Mouse (Mus musculus): ENCODE measurements around the gene Brpf3. TPM values are rescaled to one million over a fixed set of nuclear protein-coding genes. Genes with fewer than 3 reads are reported as not detected.
A peak's percentile ranks its signal among the peaks of the same experiment; 100 is the strongest.

Gene Brpf3
- polyA plus RNA-seq, 1 experiment from 2014 or later: 6.0 TPM

DNA sequence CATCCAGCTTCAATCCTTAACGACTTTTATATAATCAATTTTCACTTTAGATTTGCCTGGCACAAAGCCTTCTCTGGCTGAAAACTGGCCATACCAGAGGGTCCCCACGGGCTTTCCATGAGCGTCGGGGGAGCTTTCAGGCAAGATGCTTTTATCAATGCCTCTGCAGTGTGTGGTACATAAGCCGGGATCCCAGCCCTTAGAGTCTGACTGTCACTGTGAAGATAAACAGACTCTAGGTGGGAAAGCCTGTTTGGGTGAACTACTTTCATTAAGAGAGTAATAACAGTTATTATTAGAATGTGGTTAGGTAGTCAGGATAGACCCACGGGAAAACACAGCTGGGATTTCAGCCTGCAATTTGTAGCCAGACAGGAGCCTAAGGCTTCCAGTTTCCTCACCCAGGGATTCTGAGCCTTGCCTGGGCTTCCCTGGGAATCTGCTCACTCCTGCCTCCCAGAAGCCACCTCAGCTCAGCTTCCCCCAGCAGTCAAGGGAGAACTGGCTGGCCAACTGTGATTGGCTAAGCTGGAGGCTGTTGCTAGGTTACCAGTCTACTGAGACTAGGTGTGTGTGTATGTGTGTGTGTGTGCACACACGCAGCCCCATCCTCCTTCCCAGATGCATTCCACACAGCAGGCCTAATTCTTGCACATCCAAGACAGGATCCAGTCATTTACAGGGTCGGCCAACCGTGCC, 68.7 kb downstream of the Brpf3 start:
- no peak overlapping the region for H3K4me3 ChIP-seq (ENCODE audit: control insufficient read depth in 1 of 2, insufficient read depth in 1 of 2, low read depth in 1 of 2, low read length in 2 of 2)
- no peak overlapping the region for H3K9ac ChIP-seq (ENCODE audit: low read length)
- no peaks in the 10 kb centered on the region for H3K36me3 ChIP-seq (ENCODE audit: control insufficient read depth, insufficient read depth, low read length)
- H3K27me3 ChIP-seq (ENCODE audit: control insufficient read depth, insufficient read depth, low read length): no peaks in the 10 kb centered on the region
- 43% methylated on average over 9 of the region's 9 CpGs for WGBS
- H3K4me2 ChIP-seq (ENCODE audit: low read length): no peak overlapping the region
- no peak for ATAC-seq (ENCODE audit: insufficient number of reproducible peaks, insufficient read depth, low FRiP score, low read depth)
- H3K27ac ChIP-seq (replicated peaks in 1 of 2; ENCODE audit: control insufficient read depth in 1 of 2, insufficient read depth in 1 of 2, low read depth in 2 of 2, low read length in 2 of 2): no peak overlapping the region
- H3K4me1 ChIP-seq (ENCODE audit: control insufficient read depth in 2 of 2, insufficient read depth in 2 of 2, low read length in 2 of 2): no peaks in the 10 kb centered on the region
- H3K9me3 ChIP-seq (ENCODE audit: control insufficient read depth, low read length): no peaks in the 10 kb centered on the region

DNA sequence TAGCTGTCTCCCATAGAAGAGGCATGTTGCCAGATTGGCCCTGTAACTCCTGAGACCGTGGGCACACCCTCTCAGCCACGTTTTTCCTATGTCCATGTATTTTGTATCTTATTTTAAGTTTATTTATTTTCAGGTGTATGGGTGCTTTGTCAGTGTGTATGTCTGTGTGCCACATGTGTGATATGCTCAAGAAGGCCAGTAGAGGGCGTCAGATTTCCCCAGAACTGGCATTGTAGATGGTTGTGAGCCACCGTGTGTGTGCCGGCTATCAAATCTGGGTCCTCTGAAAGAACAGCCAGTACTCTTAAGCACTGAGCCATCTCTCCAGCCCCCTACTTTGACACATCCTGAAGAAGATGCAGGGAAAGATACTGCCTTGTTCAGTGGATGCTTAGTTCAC, 69.5 kb downstream of the Brpf3 start:
- no peak overlapping the region for H3K4me3 ChIP-seq (ENCODE audit: control insufficient read depth in 1 of 2, insufficient read depth in 1 of 2, low read depth in 1 of 2, low read length in 2 of 2)
- no peak for ATAC-seq (ENCODE audit: insufficient number of reproducible peaks, insufficient read depth, low FRiP score, low read depth)
- no peaks in the 10 kb centered on the region for H3K27me3 ChIP-seq (ENCODE audit: control insufficient read depth, insufficient read depth, low read length)
- 71% methylated on average over 5 of the region's 5 CpGs for WGBS
- H3K4me2 ChIP-seq (ENCODE audit: low read length): no peak overlapping the region
- H3K36me3 ChIP-seq (ENCODE audit: control insufficient read depth, insufficient read depth, low read length): no peaks in the 10 kb centered on the region
- H3K4me1 ChIP-seq (ENCODE audit: control insufficient read depth in 2 of 2, insufficient read depth in 2 of 2, low read length in 2 of 2): peaks cover 4 to 7% of the 10 kb centered on the region in 2 experiments
- no peak overlapping the region for H3K9ac ChIP-seq (ENCODE audit: low read length)
- no peaks in the 10 kb centered on the region for H3K9me3 ChIP-seq (ENCODE audit: control insufficient read depth, low read length)
- H3K27ac ChIP-seq (replicated peaks in 1 of 2; ENCODE audit: control insufficient read depth in 1 of 2, insufficient read depth in 1 of 2, low read depth in 2 of 2, low read length in 2 of 2): no peak overlapping the region

- 74% methylated on average over 11 of the region's 11 CpGs for WGBS
- no peak overlapping the region for H3K27ac ChIP-seq (replicated peaks in 1 of 2; ENCODE audit: control insufficient read depth in 1 of 2, insufficient read depth in 1 of 2, low read depth in 2 of 2, low read length in 2 of 2)
- no peaks in the 10 kb centered on the region for H3K27me3 ChIP-seq (ENCODE audit: control insufficient read depth, insufficient read depth, low read length)
- H3K36me3 ChIP-seq (ENCODE audit: control insufficient read depth, insufficient read depth, low read length): no peaks in the 10 kb centered on the region
- H3K9ac ChIP-seq (ENCODE audit: low read length): no peak overlapping the region
- no peak for ATAC-seq (ENCODE audit: insufficient number of reproducible peaks, insufficient read depth, low FRiP score, low read depth)
- no peak overlapping the region for H3K4me2 ChIP-seq (ENCODE audit: low read length)
- no peaks in the 10 kb centered on the region for H3K9me3 ChIP-seq (ENCODE audit: control insufficient read depth, low read length)
- peaks cover 9 to 10% of the 10 kb centered on the region in 2 experiments for H3K4me1 ChIP-seq (ENCODE audit: control insufficient read depth in 2 of 2, insufficient read depth in 2 of 2, low read length in 2 of 2)
- no peak overlapping the region for H3K4me3 ChIP-seq (ENCODE audit: control insufficient read depth in 1 of 2, insufficient read depth in 1 of 2, low read depth in 1 of 2, low read length in 2 of 2)
Measured at GRCm38 (mm10) chr17:28871831-28872230, 70.9 kb downstream of the Brpf3 start.

DNA sequence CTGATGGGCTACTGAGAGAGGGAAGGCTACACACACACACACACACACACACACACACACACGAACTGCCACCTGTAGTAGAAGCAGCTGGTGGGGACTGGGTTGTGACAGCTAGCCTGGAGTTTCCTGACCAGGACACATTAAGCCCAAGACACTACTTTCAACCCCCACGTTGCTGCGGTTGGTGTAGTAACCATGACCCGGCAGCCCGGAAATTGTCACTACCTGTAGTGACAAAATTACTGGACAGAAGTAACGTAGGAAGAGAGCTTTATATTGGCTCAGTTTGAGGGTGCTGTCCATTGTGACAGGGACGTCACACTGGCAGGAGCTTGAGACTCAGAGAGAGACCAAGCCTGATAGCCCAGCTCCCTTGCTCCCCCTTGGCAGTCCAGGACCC, 71.4 kb downstream of the Brpf3 start:
- WGBS: 86% methylated on average over 7 of the region's 7 CpGs
- ATAC-seq (ENCODE audit: insufficient number of reproducible peaks, insufficient read depth, low FRiP score, low read depth): no peak
- Histone ChIP-seq H3K9ac (ENCODE audit: low read length) (no peak overlapping the region), H3K9me3 (ENCODE audit: control insufficient read depth, low read length) (no peaks in the 10 kb centered on the region), H3K27ac (replicated peaks in 1 of 2; ENCODE audit: control insufficient read depth in 1 of 2, insufficient read depth in 1 of 2, low read depth in 2 of 2, low read length in 2 of 2) (no peak overlapping the region), H3K4me1 (ENCODE audit: control insufficient read depth in 2 of 2, insufficient read depth in 2 of 2, low read length in 2 of 2) (peaks cover 9 to 10% of the 10 kb centered on the region in 2 experiments), H3K4me3 (ENCODE audit: control insufficient read depth in 1 of 2, insufficient read depth in 1 of 2, low read depth in 1 of 2, low read length in 2 of 2) (no peak overlapping the region), H3K36me3 (ENCODE audit: control insufficient read depth, insufficient read depth, low read length) (no peaks in the 10 kb centered on the region), H3K27me3 (ENCODE audit: control insufficient read depth, insufficient read depth, low read length) (no peaks in the 10 kb centered on the region), H3K4me2 (ENCODE audit: low read length) (no peak overlapping the region)

- Histone ChIP-seq H3K27me3 (ENCODE audit: control insufficient read depth, insufficient read depth, low read length) (0 out of 2 replicates have a peak, but pooled peaks cover 3% of the 10 kb centered on the region), H3K36me3 (ENCODE audit: control insufficient read depth, insufficient read depth, low read length) (no peaks in the 10 kb centered on the region), H3K9ac (ENCODE audit: low read length) (no peak overlapping the region), H3K4me1 (ENCODE audit: control insufficient read depth in 2 of 2, insufficient read depth in 2 of 2, low read length in 2 of 2) (peaks cover 9 to 10% of the 10 kb centered on the region in 2 experiments), H3K9me3 (ENCODE audit: control insufficient read depth, low read length) (no peaks in the 10 kb centered on the region), H3K4me3 (ENCODE audit: control insufficient read depth in 1 of 2, insufficient read depth in 1 of 2, low read depth in 1 of 2, low read length in 2 of 2) (no peak overlapping the region), H3K4me2 (ENCODE audit: low read length) (no peak overlapping the region), H3K27ac (replicated peaks in 1 of 2; ENCODE audit: control insufficient read depth in 1 of 2, insufficient read depth in 1 of 2, low read depth in 2 of 2, low read length in 2 of 2) (no peak overlapping the region)
- ATAC-seq (ENCODE audit: insufficient number of reproducible peaks, insufficient read depth, low FRiP score, low read depth): no peak
- 77% methylated on average over 4 of the region's 4 CpGs for WGBS
Measured at GRCm38 (mm10) chr17:28874216-28874615, 73.3 kb downstream of the Brpf3 start.

GRCm38 (mm10) chr17:28874825-28875224, 73.9 kb downstream of the Brpf3 start:
- H3K36me3 ChIP-seq (ENCODE audit: control insufficient read depth, insufficient read depth, low read length): no peaks in the 10 kb centered on the region
- WGBS: 26% methylated on average over 7 of the region's 7 CpGs
- H3K27me3 ChIP-seq (ENCODE audit: control insufficient read depth, insufficient read depth, low read length): 0 out of 2 replicates have a peak, but pooled peaks cover 3% of the 10 kb centered on the region
- H3K9me3 ChIP-seq (ENCODE audit: control insufficient read depth, low read length): no peaks in the 10 kb centered on the region
- no peak overlapping the region for H3K9ac ChIP-seq (ENCODE audit: low read length)
- peak overlapping the region; percentile 29 to 40; a peak in 2 of 4 replicates for H3K27ac ChIP-seq (replicated peaks in 1 of 2; ENCODE audit: control insufficient read depth in 1 of 2, insufficient read depth in 1 of 2, low read depth in 2 of 2, low read length in 2 of 2)
- H3K4me3 ChIP-seq (ENCODE audit: control insufficient read depth in 1 of 2, insufficient read depth in 1 of 2, low read depth in 1 of 2, low read length in 2 of 2): no peak overlapping the region
- H3K4me1 ChIP-seq (ENCODE audit: control insufficient read depth in 2 of 2, insufficient read depth in 2 of 2, low read length in 2 of 2): peaks cover 9 to 10% of the 10 kb centered on the region in 2 experiments
- no peak for ATAC-seq (ENCODE audit: insufficient number of reproducible peaks, insufficient read depth, low FRiP score, low read depth)
- H3K4me2 ChIP-seq (ENCODE audit: low read length): peak overlapping the region; percentile 3; the same call in 1 of the 2 replicates

- WGBS: 25% methylated on average over 8 of the region's 8 CpGs
- no peaks in the 10 kb centered on the region for H3K9me3 ChIP-seq (ENCODE audit: control insufficient read depth, low read length)
- peak overlapping the region; percentile 29 to 40; a peak in 2 of 4 replicates for H3K27ac ChIP-seq (replicated peaks in 1 of 2; ENCODE audit: control insufficient read depth in 1 of 2, insufficient read depth in 1 of 2, low read depth in 2 of 2, low read length in 2 of 2)
- peak overlapping the region; percentile 3; the same call in 1 of the 2 replicates for H3K4me2 ChIP-seq (ENCODE audit: low read length)
- H3K27me3 ChIP-seq (ENCODE audit: control insufficient read depth, insufficient read depth, low read length): peaks cover 5% of the 10 kb centered on the region
- H3K36me3 ChIP-seq (ENCODE audit: control insufficient read depth, insufficient read depth, low read length): no peaks in the 10 kb centered on the region
- H3K9ac ChIP-seq (ENCODE audit: low read length): no peak overlapping the region
- H3K4me3 ChIP-seq (ENCODE audit: control insufficient read depth in 1 of 2, insufficient read depth in 1 of 2, low read depth in 1 of 2, low read length in 2 of 2): no peak overlapping the region
- ATAC-seq (ENCODE audit: insufficient number of reproducible peaks, insufficient read depth, low FRiP score, low read depth): peak; percentile 43; the same call in 1 of the 2 replicates
- H3K4me1 ChIP-seq (ENCODE audit: control insufficient read depth in 2 of 2, insufficient read depth in 2 of 2, low read length in 2 of 2): peaks cover 9 to 10% of the 10 kb centered on the region in 2 experiments
Measured at GRCm38 (mm10) chr17:28875316-28875715, 74.4 kb downstream of the Brpf3 start.

DNA sequence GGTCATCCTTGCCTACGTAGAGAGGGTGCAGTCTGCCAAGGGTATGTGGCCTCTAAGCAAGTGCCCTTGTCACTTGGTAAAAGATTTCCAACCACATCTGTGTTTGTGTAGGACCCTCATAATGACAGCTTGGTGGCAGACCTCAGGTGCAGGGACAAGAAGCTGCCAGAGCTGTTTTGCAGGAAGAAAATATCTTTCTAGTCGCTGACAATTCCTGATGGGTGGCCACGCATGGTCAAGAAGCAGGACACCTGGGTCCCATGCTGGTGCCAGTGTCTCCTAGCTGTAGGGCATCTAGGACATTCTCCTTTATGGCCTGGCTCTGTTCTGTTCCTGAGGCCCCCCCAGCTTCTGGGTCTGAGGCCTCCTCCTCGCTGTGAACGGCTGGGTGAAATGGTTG, 75.4 kb downstream of the Brpf3 start:
- no peak overlapping the region for H3K27ac ChIP-seq (replicated peaks in 1 of 2; ENCODE audit: control insufficient read depth in 1 of 2, insufficient read depth in 1 of 2, low read depth in 2 of 2, low read length in 2 of 2)
- H3K36me3 ChIP-seq (ENCODE audit: control insufficient read depth, insufficient read depth, low read length): no peaks in the 10 kb centered on the region
- H3K4me1 ChIP-seq (ENCODE audit: control insufficient read depth in 2 of 2, insufficient read depth in 2 of 2, low read length in 2 of 2): peaks cover 9 to 10% of the 10 kb centered on the region in 2 experiments
- 73% methylated on average over 5 of the region's 5 CpGs for WGBS
- no peak overlapping the region for H3K9ac ChIP-seq (ENCODE audit: low read length)
- H3K27me3 ChIP-seq (ENCODE audit: control insufficient read depth, insufficient read depth, low read length): peaks cover 13% of the 10 kb centered on the region
- no peak for ATAC-seq (ENCODE audit: insufficient number of reproducible peaks, insufficient read depth, low FRiP score, low read depth)
- no peaks in the 10 kb centered on the region for H3K9me3 ChIP-seq (ENCODE audit: control insufficient read depth, low read length)
- H3K4me2 ChIP-seq (ENCODE audit: low read length): no peak overlapping the region
- H3K4me3 ChIP-seq (ENCODE audit: control insufficient read depth in 1 of 2, insufficient read depth in 1 of 2, low read depth in 1 of 2, low read length in 2 of 2): no peak overlapping the region

Data from heart, embryonic 14.5 days (tissue).